Mouse (Mus musculus) kidney, adult 9 months (tissue): ENCODE measurements at regions not wholly inside any gene's neighbourhood (a gene's known extent, or its start where the extent isn't known, plus 50 kb on each side); places are given as distances from the start of the nearest gene placed in this dataset.

Experiments
- DNase-seq: peaks from one replicate; pipeline ENCODE4 v3.0.0; 2022

DNA sequence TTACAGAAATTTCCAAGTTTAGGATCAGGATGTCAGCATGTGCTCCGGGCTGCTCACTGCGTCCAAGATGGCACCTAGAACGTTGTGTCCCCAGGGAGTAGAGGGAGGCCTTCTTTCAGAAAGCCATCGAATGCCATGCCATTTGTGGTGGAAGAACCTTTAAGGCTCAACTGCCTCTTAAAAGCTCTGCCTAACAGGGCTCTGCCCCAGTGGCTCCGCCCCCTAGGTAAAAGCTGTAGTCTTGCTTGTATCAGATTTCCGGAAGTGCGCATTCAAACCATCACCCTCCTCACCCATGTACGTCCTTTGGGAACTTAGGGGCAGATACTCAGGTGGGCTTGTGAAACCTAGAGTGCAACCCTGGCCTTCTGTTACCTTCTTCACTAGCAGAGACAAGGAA, 54.0 kb upstream of the Psmd7 start:
- DNase-seq = no peak

DNA sequence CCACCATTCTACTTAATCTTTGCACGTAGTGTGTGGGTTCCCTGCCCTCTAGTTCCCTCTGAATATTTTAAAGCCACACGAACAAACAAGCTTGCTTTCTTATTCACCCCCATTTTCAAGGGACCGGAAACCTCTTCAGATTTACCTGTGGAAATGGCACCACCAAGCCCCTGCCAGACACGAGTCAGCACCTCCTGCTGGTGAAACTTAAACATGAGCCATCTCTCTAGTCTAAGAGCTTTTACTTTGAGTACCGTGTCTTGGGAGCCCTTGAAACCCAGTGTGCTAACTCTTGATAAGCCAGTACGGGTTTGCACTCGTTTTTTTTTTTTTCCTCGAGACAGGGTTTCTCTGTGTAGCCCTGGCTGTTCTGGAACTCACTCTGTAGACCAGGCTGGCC, 59.7 kb upstream of the Psmd7 start:
- DNase-seq = no peak

DNA sequence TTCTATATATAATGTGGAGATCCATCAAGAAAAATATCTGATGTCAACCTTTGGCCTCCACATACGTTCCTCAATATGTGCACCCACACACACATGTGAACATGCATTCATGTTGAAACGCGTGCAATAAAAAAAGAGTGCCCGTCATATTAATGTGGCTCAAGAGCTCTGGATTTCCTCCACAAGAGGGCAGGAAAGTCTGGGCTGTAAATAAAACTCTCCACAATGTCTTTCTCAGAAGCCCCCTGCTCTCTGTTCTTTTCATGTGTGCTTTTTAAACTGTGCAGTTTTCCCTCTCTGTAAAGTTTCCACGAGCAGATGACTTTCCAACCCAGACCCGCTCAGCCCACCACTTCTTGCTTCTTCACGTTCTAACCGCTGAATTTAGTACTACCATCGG, 62.0 kb upstream of the Psmd7 start:
- DNase-seq = no peak

DNA sequence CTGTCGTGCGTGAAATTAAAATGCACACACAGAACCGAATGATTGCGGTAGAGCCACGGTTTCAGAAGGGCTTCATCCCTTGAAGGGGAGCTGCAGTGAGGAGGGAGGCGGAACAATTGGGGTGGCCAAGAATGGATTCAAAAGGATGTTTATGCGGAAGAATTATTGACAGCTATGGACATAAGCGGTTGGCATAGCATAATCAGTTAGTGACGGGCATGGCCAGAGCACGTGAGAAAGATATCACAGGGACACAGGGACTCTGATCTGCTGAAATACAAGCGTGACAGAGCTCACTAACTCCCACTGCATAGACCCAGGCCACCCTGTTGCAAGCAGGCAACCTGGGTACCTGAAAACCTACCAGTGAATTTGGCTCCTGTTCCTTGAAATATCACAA, 63.2 kb upstream of the Psmd7 start:
- DNase-seq = no peak

DNA sequence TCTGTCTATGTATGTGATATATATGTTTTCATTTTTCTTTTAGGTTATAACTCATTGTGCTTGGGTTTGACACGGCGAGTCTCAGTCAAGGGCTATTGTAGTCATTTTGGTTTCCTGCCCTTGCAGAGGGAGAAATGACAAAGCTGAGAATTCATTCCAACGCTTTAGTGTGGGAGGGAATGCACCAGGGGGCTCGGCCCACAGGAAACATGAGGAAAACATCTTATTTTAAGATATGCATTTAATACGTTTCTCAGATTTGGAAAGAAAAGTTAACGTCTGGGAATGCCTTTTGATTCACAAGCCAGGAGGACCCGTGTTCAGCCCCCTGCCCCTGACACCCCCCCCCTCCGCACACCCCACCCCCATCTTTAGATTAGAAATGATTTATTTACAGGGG, 64.0 kb upstream of the Psmd7 start:
- no peak for DNase-seq

DNA sequence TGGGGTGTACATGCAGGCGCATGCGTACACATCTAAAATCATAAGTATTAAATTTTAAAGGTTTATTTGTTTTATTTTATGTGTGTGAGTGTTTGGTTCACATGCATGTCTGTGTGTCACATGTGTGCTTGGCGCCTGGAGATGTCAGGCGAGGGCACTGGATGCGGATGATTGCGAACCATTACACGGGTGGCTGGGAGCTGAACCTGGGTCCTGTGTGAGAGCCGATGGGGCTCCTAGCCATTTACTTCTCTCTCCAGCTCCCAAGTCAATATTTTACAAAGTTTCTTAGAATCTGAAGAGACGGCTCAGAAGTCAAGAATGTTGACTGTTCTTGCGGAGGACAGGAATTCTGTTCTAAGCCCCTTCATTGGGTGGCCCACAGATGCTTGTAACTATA, 65.4 kb upstream of the Psmd7 start:
- DNase-seq = no peak

DNA sequence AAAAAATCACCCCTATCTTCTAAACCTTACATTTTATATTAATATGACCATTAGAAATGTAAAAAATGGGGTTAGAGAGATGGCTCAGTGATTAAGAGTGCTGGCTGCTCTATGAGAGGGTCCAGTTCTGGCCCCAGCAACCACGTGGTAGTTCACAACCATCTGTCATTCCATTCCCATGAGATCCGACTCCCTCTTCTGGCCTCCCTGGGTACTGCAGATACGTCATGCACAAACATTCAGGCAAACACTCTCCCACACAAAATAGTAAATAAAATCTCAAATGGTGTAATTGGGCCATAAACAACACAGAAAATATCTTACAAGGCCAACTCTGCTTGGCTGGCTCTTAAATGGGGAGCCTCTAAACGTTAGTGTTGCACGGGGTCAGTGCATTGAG, 68.4 kb upstream of the Psmd7 start:
- DNase-seq = peak; percentile 6

DNA sequence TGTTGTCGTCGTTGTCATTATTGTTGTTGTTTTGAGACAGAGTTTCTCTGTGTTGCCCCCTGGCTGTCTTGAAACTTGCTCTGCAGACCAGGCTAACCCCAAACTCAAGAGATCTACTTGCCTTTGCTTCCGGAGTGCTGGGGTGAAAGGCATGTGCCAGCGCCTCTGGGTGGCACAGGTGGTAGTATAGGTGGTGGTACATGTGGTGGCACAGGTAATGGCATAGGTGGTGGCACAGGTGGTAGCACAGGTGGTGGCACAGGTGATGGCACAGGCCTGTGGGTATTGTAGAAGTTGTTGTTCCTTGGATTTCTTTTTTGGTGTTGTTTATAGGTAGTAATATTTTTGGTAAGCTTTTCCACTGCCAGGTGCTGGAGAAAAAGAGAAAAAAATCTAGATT, 69.5 kb upstream of the Psmd7 start:
- no peak for DNase-seq

DNA sequence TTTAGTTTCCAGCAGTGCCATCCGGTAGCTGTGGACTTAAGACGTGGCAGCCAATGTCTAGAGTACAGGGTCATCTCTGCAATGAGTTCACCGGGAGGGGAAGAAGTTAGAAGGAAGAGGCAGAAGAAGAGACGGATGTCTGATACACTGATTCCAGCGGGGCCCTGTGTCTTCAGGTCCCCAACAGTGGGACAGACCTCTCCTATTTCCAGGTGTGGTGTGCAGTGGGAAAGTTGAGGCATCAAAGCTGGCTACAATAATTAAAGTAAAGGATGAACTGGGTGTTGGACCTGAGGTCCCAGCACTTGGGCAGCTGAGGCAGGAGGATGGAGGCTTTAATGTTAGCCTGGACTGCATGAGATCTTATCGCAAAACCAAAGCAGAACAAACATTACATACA, 70.1 kb upstream of the Psmd7 start:
- no peak for DNase-seq

DNA sequence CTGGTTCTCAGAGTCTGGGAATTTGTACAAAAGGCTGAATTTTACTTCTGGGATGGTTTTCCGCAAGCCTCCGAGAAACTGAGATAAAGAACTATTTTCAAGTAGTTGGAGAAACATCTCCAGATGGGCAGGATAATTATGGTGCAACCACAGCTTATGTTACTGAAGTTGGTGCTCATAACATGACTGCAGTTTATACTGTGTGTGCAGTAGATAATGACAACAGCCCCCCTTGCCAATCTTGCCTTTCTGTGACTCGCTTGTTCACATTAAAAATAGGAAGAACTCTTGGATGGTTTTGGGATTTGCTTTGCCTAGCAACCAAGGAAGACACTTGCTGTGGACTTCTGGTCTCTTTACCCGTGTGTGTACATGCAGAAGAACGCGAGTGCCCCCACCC, 72.4 kb upstream of the Psmd7 start:
- no peak for DNase-seq

DNA sequence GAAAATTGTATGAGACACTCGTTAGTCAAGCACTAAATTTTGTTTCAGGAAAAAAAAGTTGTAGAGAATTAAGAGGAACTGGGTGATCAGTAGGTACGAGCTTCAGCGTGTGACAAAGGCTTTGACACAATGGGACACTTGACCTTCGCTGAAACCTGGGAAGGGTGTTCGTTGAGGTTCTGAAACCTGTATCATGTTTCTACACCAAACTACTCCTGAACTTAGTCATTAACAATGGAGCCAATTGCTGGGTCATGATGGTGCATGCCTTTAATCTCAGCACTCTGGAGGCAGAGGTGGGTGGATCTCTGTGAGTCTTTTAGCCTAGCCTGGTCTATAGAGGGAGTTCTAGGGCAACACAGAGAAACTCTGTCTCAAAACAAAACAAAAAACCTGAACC, 81.3 kb upstream of the Psmd7 start:
- DNase-seq = no peak

DNA sequence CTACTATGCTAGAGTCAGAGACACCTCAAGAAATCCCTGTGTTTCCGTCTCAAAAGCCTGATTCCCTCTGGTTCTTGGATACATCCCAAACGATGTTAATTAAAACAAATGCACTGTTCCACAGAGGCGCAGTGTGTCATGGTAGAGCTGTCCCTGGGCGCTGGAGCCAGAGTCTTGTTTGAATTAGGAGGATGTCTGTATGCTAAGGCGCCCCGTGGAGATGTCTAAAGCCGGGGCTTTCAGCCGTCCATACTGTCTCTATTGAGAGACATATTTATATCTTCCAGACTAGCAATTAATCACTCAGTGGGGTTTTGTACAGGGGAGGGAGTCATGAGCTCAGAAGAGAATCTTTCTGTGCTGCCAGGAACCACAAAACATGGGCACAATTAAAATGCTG, 83.2 kb upstream of the Psmd7 start:
- no peak for DNase-seq

DNA sequence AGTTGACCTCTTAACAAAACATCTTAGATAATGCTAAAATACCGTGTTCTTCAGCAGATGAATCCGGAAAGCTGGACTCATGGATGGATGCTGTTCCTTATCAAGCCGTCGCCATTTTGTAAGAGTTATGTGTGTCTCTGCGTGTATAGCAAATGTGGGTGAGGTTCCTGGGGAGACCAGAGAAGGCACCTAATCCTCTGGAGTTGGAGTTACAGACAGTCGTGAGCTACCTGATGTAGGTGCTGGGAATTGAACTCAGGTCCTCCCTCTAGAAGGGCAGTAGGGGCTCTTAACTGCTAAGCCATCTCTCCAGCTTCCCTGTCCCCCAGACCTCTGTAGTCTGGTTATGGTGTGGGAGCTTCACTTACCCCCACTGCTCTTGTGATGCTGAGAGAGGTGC, 84.4 kb upstream of the Psmd7 start:
- no peak for DNase-seq

DNA sequence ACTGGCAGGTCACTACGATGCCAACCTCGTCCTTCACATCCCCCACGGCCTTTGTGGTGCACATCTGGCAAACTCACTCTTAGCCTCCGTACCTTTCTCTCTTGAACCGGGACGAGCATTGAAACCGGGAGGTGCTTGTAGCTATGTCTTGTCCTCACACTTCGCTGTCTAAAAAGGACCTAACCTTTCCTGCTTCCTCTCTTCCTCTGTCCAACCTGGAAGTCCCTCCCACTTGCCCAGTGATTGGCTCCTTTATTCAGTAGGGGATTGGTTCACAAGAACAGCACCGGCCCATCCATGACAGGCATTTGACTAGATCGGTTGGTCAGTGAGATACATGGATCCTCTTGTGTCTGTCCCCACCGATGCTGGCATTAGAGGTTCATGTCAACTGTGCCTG, 93.8 kb upstream of the Psmd7 start:
- DNase-seq = no peak

DNA sequence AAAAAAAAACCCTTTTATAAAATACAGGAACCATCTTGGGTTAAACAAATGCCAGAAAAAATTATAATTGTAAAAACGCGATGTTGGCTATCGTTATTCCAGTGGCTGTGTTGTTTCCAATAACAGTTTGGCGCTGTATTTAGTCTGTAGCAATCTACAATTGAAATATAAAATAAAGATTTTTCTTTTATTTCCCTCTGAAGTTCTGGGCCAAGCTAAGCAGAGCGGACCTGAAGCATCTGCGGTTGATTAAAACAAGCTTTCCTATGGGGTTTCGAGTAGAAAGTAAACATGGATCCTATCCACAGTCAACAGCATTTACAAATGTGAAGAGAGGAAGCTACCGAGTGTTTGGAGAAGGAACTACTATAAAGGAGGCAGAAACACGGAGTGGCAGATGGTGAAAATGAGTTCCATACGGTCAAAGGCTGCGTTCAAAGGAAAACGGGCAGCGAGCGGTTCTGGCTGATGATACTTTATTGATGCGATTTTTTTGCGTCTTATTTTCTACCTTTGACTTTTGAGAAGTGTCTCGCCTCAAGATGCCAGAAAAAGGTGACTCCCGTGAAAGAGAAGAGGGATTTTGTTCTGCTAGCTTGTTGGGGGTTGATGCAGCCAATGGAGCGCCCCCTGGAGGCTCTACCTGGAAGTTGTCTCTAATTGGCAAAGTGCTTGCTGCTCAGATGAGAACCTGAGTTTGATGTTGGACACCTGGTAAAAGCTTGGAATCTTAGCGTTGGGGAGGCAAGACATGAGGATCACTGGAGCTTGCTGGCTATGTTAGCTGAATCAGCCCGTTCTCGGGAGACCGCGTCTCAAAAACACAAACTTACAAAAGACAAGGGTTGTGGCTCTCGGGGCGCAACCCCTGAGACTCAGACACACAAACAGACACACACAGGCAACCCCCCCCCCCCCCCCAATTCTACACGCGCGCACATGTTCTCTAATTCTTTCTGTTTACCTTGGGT, 96.7 kb upstream of the Psmd7 start:
- peak; percentile 9 for DNase-seq

DNA sequence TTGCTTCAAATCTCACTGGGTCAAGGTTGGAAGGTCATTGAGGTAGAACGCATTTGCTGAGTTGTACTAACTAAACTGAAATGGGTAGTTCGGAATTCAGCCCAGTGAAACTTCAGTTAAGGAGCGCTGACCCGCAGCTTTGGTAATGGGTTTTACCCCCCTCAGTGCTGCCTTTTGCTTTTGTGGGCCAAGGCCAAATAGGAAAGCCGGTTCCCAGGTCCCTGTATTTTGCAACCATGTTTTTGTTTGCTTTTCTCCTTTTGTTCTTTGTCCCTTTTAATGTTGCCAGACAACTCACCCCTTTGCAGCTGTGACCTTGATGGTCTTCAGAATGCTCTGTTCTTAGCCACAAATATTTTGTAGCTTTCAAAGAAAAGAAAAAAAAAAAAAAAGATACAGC, 98.7 kb upstream of the Psmd7 start:
- DNase-seq = peak; percentile 19

DNA sequence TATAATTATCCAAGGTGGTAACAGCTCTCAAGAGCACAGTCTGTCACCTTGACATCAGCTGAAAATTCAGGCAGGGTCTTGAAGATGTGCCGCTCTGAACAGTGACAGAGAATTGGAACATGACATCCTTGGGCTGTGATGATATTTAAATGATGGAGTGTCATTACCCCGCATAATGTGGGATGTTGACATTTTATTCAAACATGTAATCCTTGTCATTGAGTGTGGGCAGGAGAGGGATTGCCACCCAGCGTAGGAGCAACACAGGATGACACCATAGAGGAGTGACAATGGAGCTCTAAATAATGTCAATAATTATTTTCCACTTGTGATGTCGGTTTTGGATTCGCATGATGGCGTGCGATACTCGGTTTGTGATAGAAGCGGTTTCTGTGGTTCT, 99.3 kb upstream of the Psmd7 start:
- no peak for DNase-seq

DNA sequence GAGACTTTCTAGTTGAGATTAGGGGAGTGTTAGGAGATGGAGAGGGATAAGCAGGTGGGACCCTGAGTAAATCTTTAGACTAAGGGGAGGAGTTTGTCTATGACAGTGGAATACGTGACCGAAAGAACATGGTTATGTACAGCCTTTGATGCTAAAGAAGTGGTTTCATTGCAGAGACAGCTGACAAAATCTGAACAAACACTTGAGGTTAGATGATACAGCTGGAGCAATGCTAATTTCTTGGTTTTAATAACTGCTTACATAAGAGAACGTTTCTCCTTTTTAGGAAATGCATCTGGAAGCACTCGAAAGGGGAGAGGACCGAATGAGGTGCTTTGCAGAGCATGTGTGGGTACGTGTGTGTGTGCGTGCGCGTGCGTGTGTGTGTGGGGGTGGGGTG, 100.8 kb upstream of the Psmd7 start:
- DNase-seq = no peak

DNA sequence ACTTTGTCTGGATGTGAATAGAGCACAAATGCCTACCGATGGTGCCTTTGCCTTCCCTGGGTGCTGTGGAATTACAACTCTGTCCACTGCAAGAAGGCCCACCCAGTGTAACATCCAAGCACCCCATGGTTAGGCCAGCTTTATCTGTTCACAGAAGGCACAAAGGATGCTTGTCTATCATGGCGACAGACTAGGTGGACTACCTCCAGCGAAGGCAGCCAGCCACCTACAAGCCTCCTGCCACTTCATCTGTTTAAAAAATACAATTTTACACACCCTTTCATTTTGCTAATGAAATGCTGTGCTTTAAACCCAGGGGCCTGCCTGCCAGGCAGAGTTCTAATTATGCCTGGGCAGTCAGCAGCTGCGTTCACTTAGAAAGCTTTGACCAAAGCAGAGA, 103.0 kb upstream of the Psmd7 start:
- no peak for DNase-seq

DNA sequence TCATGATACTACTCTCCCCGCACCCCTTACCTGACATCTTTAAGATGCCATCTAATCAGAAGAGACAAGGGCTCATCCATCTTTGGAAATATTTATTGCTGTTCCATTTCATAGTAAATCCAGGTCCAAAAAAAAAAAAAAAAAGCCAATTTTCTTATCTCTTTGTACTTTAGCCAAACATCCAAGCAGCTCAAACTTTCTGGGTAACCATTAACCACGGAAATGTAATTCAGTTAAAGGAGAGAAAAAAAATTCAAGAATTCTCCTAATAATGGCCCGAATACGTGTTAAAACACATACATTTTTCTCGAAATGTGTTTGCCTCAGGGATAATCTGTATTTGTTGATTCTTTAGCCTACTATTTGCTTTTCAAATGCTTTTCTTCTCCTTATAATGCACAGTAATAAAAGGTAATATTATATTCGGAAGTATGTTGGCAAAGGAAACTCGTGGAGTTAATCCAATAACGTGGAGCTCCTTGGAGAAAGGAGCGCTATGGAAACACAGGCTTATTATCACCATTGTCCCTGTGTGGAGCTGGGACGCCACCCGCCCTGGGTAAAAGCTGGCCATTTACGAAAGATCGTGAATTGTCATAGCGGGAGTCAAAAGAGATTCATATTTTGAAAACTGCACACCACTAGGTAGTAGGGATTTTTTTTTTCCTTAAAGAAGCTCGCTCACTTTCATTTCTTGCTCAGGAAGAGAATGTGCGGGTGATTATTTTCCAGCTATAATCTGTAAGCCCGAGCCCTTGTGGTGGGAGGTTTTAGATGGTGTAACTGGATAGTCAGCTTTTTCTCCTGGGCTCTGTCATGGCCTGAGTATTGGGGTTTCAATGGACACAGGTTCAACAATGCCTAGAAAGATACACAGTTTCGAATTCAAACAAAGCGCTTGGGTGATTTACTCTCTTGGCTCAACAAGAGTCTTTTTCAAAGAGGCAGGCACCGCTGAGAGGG, 108.4 kb upstream of the Psmd7 start:
- no peak for DNase-seq

DNA sequence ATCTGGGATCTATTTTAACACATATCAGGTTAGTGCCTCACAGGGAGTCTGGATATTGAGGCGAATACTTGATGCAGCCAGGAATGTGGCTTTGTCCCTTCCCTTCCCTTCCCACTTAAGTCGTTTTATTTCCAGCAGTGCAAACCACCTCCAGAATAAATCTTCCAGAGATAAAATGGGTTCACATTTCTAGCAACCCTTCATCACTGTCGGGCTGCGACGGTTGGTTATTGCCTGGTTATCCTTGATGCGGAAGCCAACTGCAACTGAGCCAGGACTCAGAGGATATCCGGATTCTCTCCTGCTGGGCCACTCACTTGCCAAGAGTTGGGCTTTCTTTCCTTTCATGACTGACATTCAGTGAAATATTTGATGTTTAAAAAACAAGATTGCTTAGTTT, 111.0 kb upstream of the Psmd7 start:
- no peak for DNase-seq

DNA sequence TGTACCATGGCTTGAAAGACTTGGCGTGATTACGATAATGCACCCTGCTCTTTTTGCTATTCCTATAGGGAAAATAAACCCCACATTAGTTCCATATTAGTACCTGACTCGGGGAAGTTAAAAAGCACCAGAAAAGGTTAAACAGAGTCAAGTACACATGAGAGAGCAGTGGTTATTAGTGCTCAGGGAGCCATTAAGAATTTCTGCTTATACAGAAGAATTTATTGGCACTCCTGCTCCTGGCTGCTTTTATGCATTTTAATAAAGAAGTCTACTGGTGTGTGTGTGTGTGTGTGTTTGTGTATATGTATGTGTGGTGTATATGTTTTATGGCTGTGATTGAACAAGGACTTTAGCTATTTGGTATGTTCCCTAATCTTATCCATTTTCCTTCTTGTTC, 111.5 kb upstream of the Psmd7 start:
- DNase-seq = no peak

DNA sequence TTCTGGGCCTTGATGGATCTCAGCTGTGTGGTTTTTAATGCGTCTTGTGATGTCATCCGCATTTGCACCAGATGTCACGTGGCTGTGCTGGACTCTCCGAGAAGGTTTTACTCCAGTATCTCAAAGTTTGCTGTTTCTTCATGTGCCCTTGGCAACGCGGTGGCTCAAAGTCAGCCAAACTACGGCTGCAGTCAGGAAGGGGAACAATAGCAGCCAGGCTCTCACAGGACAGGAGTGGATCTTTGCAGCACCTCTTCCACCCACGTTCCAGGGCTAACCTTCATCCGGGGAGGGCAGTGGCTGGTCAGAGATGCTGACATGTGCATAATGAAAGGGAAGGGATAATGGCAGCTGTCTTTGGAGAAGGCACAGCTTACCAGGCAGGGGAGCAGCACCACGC, 127.6 kb upstream of the Psmd7 start:
- no peak for DNase-seq

DNA sequence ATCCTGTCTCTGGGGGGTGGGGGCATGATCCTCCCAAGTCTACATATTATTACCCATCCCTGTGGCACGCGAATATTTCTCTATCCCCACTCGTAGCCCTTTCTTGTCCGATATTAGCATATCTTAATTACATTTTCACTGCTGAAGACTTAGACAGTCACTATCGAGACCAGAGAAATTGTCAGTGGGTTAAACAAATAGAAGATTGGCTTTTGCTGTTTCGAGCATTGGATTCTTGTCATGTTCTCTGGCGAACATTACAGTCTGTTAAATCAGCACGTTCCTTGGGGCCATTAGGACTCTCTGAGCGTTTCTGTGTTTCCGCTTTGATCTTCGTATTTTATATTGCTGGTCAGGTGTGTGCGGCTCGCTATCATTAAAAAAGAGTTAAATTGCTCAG, 129.6 kb upstream of the Psmd7 start:
- DNase-seq = no peak
